Mouse (Mus musculus) testis, adult 2 months (tissue): Measurements from ENCODE around the gene Sbno2. TPM values are rescaled to one million over a fixed set of nuclear protein-coding genes. Genes with fewer than 3 reads are reported as not detected.

Source experiments
- H3K27ac ChIP-seq: fragments of 200-500 bp; 2 replicates; pipeline ENCODE4 v1.5.1; 2012; ENCODE audit warnings: low read depth, low read length; ENCODE audit not compliant: control insufficient read depth, insufficient read depth
- H3K27me3 ChIP-seq: fragments of 200-500 bp; 2 replicates; pipeline ENCODE4 v1.6.1; 2012; ENCODE audit warnings: mild to moderate bottlenecking, low read length, moderate library complexity; ENCODE audit not compliant: control insufficient read depth, insufficient read depth
- H3K36me3 ChIP-seq: fragments of 200-500 bp; 2 replicates; pipeline ENCODE4 v1.6.1; 2012; ENCODE audit warnings: mild to moderate bottlenecking, low read length; ENCODE audit not compliant: control insufficient read depth, insufficient read depth
- H3K4me1 ChIP-seq: fragments of 200-500 bp; 2 replicates; pipeline ENCODE4 v1.6.1; 2012; ENCODE audit warnings: low read length; ENCODE audit not compliant: control insufficient read depth, insufficient read depth
- H3K4me3 ChIP-seq: fragments of 200-500 bp; 2 replicates; pipeline ENCODE4 v1.5.1; 2012; ENCODE audit warnings: low read depth, mild to moderate bottlenecking, low read length, moderate library complexity, mixed read lengths; ENCODE audit not compliant: control insufficient read depth
- CTCF ChIP-seq: fragments of 200-500 bp; IDR thresholded peaks from 2 replicates; pipeline ENCODE4 v1.5.1; 2012; ENCODE audit warnings: low read depth, mild to moderate bottlenecking, inconsistent platforms, low read length, moderate library complexity; ENCODE audit not compliant: control insufficient read depth, insufficient read depth, insufficient replicate concordance
- POLR2A ChIP-seq: fragments of 200-500 bp; IDR thresholded peaks from 2 replicates; pipeline ENCODE4 v1.6.1; 2012; ENCODE audit warnings: low read depth, mild to moderate bottlenecking, inconsistent platforms, low read length, moderate library complexity; ENCODE audit not compliant: control insufficient read depth
- polyA plus RNA-seq: library from polyadenylated mRNA; depleted of rRNA; stranded (reverse); fragments of >200 nt; gene quantifications from 2 replicates; pipeline ENCODE4 v1.2.3, GENCODE M21; 2012

Sbno2 gene
- polyA plus RNA-seq, 1 experiment, result 13.9 TPM

DNA sequence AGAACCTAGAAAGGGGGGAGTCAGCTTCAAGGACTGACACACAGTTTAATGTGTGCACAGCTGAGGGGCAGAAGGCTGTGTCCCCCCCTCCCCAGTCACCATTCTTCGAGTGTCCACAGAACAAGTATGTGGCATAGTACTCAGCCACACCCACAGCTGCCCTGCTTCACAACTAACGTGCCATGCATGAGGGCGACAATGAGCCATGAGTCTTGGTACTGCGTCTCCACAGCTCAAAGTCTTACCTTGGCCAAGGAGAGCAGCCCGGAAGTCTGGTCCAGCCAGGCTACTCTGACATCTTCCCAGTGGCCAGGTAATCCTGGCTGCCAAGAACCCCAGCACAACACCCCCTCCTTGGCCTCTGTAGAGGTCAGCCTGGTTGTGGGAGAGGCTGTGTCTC, 12.7 kb downstream of the Sbno2 start:
- no peak overlapping the region for H3K27ac ChIP-seq
- no peaks in the 10 kb centered on the region for H3K36me3 ChIP-seq
- no peak overlapping the region for H3K4me3 ChIP-seq
- peaks cover 10% of the 10 kb centered on the region; the same call in 1 of the 2 replicates for H3K4me1 ChIP-seq
- no peaks in the 10 kb centered on the region for H3K27me3 ChIP-seq
- TF ChIP-seq POLR2A (no peak), CTCF (no peak)

DNA sequence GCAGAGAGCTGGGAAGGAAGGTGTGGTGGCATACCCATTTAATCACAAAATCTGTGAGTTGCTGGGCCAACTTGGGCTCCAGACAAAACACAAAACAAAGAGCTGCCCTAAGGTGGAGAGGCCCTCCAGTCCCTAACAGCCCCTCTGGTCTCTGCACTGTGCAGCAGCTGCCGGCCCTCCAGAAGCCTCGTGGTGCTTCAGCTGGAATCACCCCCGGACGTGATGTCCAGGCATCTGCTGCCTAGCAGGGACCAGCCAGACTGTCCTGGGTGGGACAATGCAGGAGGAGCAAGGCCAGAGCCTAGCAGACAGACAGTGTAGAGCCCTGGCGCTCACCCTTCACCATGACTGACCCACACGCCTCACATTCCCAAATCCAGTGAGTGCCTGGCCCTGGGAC, 13.8 kb downstream of the Sbno2 start:
- H3K4me1 ChIP-seq, result peaks cover 5% of the 10 kb centered on the region; the same call in 1 of the 2 replicates
- H3K27ac ChIP-seq, result no peak overlapping the region
- TF ChIP-seq POLR2A (no peak), CTCF (no peak)

DNA sequence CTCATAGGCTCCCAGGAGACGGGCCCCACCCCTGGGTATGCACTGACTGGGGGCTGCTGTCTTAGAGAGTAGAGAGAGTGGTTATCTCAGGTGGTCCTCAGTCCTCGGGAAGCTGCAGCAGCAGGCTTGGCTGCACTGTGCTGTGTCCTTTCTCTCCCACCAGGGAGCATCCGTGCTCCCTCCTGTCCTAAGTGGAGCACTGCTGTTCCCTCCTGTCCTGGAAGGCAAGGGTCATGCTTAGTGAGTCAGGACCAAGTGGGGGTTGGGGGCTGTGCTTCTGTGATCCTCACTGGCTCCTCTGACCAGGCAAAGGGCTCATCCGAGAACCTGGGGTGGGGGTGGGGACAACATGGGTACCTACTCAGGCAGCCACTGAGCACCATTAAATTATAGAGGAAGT, 16.2 kb downstream of the Sbno2 start:
- H3K36me3 ChIP-seq, result no peaks in the 10 kb centered on the region
- H3K27ac ChIP-seq, result no peak overlapping the region
- H3K4me3 ChIP-seq, result no peak overlapping the region
- H3K4me1 ChIP-seq, result peaks cover 2% of the 10 kb centered on the region; the same call in 1 of the 2 replicates
- no peaks in the 10 kb centered on the region for H3K27me3 ChIP-seq
- TF ChIP-seq POLR2A (no peak), CTCF (no peak; the same call in 1 of the 2 replicates)

More for the DNA sequence above, 13.8 kb downstream of the Sbno2 start:
- Histone ChIP-seq H3K4me3 (no peak overlapping the region), H3K27me3 (no peaks in the 10 kb centered on the region), H3K36me3 (no peaks in the 10 kb centered on the region)

DNA sequence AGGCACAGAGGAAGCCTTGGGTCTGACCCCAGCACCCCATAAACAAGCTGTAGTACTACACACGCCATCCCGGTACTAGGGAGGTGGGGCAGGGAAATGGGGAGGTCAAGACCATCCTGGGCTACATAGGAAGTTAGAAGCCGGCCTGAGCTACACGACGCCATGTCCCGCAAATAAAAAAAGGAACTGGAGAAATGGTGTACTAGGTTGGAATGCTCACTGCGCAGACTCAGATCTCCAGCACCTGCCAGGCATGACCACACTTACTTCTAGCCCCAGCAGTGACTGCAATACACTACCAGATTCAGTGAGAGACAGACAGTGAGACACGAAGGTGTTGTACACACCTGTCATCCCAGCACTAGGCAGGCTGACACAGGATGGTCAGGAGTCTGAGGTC, 17.9 kb downstream of the Sbno2 start:
- H3K36me3 ChIP-seq, result no peaks in the 10 kb centered on the region
- H3K27ac ChIP-seq, result no peak overlapping the region
- no peak for TF ChIP-seq POLR2A
- no peak for TF ChIP-seq CTCF
- H3K27me3 ChIP-seq, result no peaks in the 10 kb centered on the region
- H3K4me1 ChIP-seq, result no peaks in the 10 kb centered on the region; the same call in 1 of the 2 replicates
- H3K4me3 ChIP-seq, result no peak overlapping the region

DNA sequence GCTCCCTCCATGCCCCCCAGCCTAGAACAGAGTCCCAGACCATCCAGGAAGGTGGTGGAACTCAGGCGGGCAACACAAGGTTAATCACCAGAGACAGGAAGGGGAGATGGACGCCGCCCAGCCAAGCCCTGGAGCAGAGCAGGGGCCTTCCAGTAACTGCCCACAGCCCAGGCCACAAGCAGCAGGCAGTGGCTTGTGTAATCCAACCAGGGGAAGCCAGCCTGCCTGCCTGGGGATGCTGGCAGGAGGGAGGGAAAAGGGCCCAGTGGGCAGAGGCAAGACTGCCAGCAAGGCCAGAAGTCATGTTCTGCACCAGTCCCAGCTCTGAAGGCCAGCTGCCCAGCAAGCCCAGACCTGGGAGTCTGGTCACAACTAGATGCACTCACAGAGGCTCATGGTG, 18.5 kb downstream of the Sbno2 start:
- H3K27me3 ChIP-seq, result no peaks in the 10 kb centered on the region
- H3K4me1 ChIP-seq, result no peaks in the 10 kb centered on the region
- no peak overlapping the region for H3K27ac ChIP-seq
- no peak overlapping the region for H3K4me3 ChIP-seq
- H3K36me3 ChIP-seq, result no peaks in the 10 kb centered on the region
- TF ChIP-seq CTCF (no peak), POLR2A (no peak)

DNA sequence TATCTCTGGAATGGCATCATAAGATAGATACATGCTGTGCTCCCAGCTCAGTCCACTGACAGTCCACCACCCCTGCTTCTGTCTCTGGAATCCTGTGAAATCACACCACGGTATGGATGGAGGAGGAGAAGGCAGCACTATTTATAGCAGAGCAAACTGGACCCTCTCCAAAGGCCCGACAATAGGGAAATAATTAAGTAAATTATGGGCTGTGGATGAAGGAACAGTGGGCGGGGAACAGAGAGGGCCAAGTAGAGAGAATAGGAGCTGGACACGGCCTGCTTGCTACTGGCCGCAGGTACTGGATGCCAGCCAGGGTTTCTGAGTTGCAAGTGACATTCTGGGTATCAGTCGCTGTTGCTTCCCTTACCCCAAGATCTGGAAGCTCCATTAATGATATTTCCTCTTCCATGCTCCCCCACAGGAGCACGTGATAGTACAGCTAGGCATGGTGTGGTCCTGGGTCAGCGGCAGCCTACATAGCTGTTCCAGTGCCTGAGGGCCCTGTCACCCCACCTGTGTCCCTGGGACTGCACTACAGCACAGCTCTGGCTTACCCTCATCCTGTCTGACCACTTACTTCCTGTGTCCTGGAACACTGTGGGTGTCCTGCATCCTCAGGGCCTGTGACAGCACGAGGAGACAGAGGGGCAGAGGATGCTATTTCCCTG, 20.4 kb downstream of the Sbno2 start:
- Histone ChIP-seq H3K36me3 (no peaks in the 10 kb centered on the region), H3K4me1 (no peaks in the 10 kb centered on the region), H3K27ac (no peak overlapping the region), H3K4me3 (no peak overlapping the region), H3K27me3 (no peaks in the 10 kb centered on the region)
- no peak for TF ChIP-seq CTCF
- no peak for TF ChIP-seq POLR2A

DNA sequence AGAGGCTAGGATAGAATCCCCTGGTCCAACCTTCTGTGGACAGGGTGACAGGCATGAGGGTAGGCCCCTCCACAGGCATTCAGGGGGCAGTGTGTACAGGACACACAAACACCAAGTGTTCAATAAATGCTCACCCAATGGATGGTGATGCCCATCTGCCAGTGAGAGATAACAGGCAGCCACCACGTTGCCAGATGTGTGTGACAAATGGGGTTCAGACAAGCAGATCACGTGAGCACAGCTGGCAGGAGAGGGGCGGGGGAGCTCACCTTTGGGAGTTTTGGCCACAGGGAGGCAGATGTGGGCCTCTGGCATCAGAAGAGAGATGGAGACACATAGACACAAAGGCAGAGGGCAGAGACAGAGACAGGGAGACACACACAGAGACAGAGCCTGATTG, 24.3 kb downstream of the Sbno2 start:
- TF ChIP-seq CTCF (no peak), POLR2A (no peak)
- H3K27me3 ChIP-seq, result no peaks in the 10 kb centered on the region
- H3K4me3 ChIP-seq, result no peak overlapping the region
- H3K4me1 ChIP-seq, result no peaks in the 10 kb centered on the region; the same call in 1 of the 2 replicates
- H3K36me3 ChIP-seq, result no peaks in the 10 kb centered on the region
- no peak overlapping the region for H3K27ac ChIP-seq
